In the genomic region with DNA sequence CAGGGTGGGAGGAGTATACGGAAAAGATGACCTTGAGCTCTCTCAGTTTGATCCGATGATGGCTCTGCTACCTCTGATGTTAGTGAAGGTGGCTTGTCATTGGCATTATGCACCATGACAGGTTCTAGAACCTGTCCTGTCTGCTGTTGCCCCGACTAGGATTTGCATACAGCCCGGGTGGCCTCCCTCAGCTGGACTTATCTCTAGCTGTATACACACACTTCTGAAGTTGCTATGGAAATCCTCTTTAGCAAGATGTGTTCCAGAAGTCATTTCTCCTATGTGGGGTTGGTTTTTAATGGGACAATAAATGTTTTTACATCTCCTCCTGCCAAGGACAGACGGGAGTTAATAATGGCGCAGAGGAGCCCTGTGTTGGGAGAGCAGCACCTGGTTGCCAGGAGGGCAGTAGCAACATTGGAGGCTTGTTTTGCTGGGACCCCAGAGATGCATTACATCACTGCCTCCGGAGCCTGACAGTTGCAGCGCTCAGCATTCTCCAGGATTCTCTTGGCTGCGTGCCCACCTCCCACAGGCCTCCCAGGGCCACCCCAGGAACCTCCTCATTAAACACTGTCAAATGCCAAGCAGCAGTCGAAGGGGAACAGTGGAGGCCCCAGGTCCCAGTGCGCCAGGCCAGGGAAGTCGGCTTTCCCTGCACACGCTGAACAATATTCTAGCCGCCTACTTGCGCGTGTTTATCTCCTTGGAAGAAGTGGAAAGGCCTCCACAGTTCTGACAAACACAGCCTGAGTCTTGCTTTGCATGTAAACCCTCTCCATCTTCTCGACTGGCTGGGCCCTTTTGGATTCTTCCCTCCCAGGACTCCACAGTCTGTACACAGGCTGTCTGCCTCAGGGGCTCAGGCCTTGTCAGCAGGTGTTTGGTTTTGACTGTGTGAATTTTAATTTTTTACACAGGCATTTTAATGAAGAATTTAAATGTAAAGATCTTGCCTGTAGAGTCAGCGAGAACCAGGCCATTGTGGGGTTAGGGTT, we compare ENCODE assay signal across 9 mouse cellular contexts.
DNase-seq lines count a peak whose midpoint lies in the region; ATAC-seq and TF ChIP-seq lines count a peak whose summit lies in the region.
"Had no signal": no experiment of that assay in that cellular context is flagged by ENCODE, and none has a peak within 500 bp of the region (broad histone marks: within the 10 kb centered on the region; RNA-seq: fewer than 3 reads in every experiment).

No protein-coding gene starts in this region.

- H3K27me3 ChIP-seq in intestine, embryonic 14.5 days (replicated peaks; ENCODE audit: control insufficient read depth, insufficient read depth, low read length): no peaks in the 10 kb centered on the region
- no peaks in the 10 kb centered on the region for H3K27me3 ChIP-seq in midbrain, embryonic 13.5 days
- no peaks in the 10 kb centered on the region for H3K27me3 ChIP-seq in stomach, postnatal 0 days (ENCODE audit: control insufficient read depth, insufficient read depth, low read length)

- 26% methylated on average over 18 of the region's 18 CpGs for WGBS in intestine, embryonic 14.5 days
- 35% methylated on average over 18 of the region's 18 CpGs for WGBS in midbrain, embryonic 13.5 days
- 33% methylated on average over 18 of the region's 18 CpGs for WGBS in stomach, postnatal 0 days

- DNase-seq in adrenal gland, adult (ENCODE audit: inconsistent age in 2 of 2, low spot score in 1 of 2): peak; percentile 81 to 91
- DNase-seq in cerebellum, postnatal 10 days: peak; percentile 74 to 82
- DNase-seq in gastrocnemius, postnatal 10 days: peak; percentile 80
- peak; percentile 88 for DNase-seq in intestine, embryonic 14.5 days (ENCODE audit: low spot score)
- DNase-seq in left cerebral cortex, adult 11 months (ENCODE audit: low spot score): peak; percentile 55
- peak; percentile 63 for DNase-seq in stomach, postnatal 0 days (ENCODE audit: low spot score)

- no peak overlapping the region for H3K4me3 ChIP-seq in intestine, embryonic 14.5 days (ENCODE audit: low read depth, low read length)
- no peak overlapping the region for H3K4me3 ChIP-seq in midbrain, embryonic 13.5 days (replicated peaks)
- H3K4me3 ChIP-seq in stomach, postnatal 0 days (ENCODE audit: low read depth, low read length): no peak overlapping the region

- no peaks in the 10 kb centered on the region for H3K9me3 ChIP-seq in intestine, embryonic 14.5 days (ENCODE audit: control insufficient read depth, low read length)
- no peaks in the 10 kb centered on the region for H3K9me3 ChIP-seq in midbrain, embryonic 13.5 days
- no peaks in the 10 kb centered on the region for H3K9me3 ChIP-seq in stomach, postnatal 0 days (ENCODE audit: control insufficient read depth, low read length)

- peak overlapping the region; percentile 74 for H3K27ac ChIP-seq in intestine, embryonic 14.5 days (ENCODE audit: low read depth)
- H3K27ac ChIP-seq in midbrain, embryonic 13.5 days: peak overlapping the region; percentile 86
- H3K27ac ChIP-seq in stomach, postnatal 0 days (replicated peaks): no peak overlapping the region
- H3K27ac ChIP-seq: liver, embryonic 14.5 days had no signal

- no peak for TF ChIP-seq EP300 in stomach, postnatal 0 days (optimal IDR thresholded peaks at IDR 0.05)

- no peak overlapping the region for H3K9ac ChIP-seq in intestine, embryonic 14.5 days (ENCODE audit: low read length)
- H3K9ac ChIP-seq in midbrain, embryonic 13.5 days (replicated peaks): no peak overlapping the region
- H3K9ac ChIP-seq in stomach, postnatal 0 days (ENCODE audit: low read length): no peak overlapping the region
- H3K9ac ChIP-seq: liver, embryonic 14.5 days had no signal

- H3K4me1 ChIP-seq in intestine, embryonic 14.5 days (replicated peaks; ENCODE audit: control insufficient read depth, insufficient read depth, low read length): peaks cover 10% of the 10 kb centered on the region
- H3K4me1 ChIP-seq in midbrain, embryonic 13.5 days (replicated peaks): peaks cover 43% of the 10 kb centered on the region
- H3K4me1 ChIP-seq in stomach, postnatal 0 days (replicated peaks; ENCODE audit: control insufficient read depth, insufficient read depth): no peaks in the 10 kb centered on the region

- H3K4me2 ChIP-seq in intestine, embryonic 14.5 days (ENCODE audit: low read length): no peak overlapping the region
- 0 out of 2 replicates have a peak overlapping the region, but pooled peaks have one; percentile 1 for H3K4me2 ChIP-seq in midbrain, embryonic 13.5 days (replicated peaks)
- no peak overlapping the region for H3K4me2 ChIP-seq in stomach, postnatal 0 days (replicated peaks; ENCODE audit: low read depth)

- no peak for TF ChIP-seq CTCF in stomach, postnatal 0 days (IDR thresholded peaks at IDR 0.05; ENCODE audit: low read depth)

- ATAC-seq in intestine, embryonic 14.5 days (replicated peaks; ENCODE audit: low FRiP score, low TSS enrichment, low read depth): peak; percentile 77
- peak; percentile 89 for ATAC-seq in midbrain, embryonic 13.5 days
- ATAC-seq in stomach, postnatal 0 days (ENCODE audit: low FRiP score, low TSS enrichment): peak; percentile 66; the same call in 1 of the 2 replicates
- no peak for ATAC-seq in activated CD4-positive, CD25-positive, alpha-beta regulatory T cell, adult 4 months

- H3K36me3 ChIP-seq in intestine, embryonic 14.5 days (ENCODE audit: control insufficient read depth, insufficient read depth, low read length): no peaks in the 10 kb centered on the region
- no peaks in the 10 kb centered on the region for H3K36me3 ChIP-seq in midbrain, embryonic 13.5 days
- no peaks in the 10 kb centered on the region for H3K36me3 ChIP-seq in stomach, postnatal 0 days (ENCODE audit: control insufficient read depth, insufficient read depth, low read length)
